Mouse (Mus musculus): ENCODE measurements around the gene As3mt.

DNA sequence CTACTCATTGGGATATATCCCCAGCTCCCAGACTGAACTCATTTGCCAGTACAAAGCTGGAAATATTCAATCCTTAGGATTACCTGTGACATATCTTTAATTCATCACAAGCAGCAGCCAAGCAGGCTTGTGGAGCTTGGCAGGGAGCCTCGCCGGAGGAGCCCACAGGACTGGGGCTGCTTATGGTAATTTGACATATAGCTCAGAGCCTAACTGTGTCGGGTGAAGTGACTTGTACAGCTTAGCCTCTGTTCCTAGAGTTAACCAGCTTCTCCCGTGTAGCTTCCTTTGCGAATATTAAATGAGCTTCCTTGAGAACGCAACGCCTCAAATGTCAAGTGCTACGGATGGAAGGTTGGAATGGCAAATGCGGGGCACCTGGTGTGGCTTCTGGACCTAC, 37.4 kb downstream of the As3mt start:
- TF ChIP-seq POLR2A (IDR thresholded peaks at IDR 0.05; ENCODE audit: low read depth, low read length) (no peak), CHD2 (IDR thresholded peaks at IDR 0.05; ENCODE audit: low read length) (no peak), E2F4 (IDR thresholded peaks at IDR 0.05; ENCODE audit: insufficient replicate concordance, low read depth, low read length) (no peak)
